Mouse (Mus musculus): Measurements from ENCODE around the gene Ttll7. TPM values are rescaled to one million over a fixed set of nuclear protein-coding genes. Genes with fewer than 3 reads are reported as not detected.

Gene Ttll7
- 8.9 and 11.4 TPM in 2 replicates for polyA plus RNA-seq (2015; fragmentation: Nextera tagmentation; extraction: Ambion mirVana)

DNA sequence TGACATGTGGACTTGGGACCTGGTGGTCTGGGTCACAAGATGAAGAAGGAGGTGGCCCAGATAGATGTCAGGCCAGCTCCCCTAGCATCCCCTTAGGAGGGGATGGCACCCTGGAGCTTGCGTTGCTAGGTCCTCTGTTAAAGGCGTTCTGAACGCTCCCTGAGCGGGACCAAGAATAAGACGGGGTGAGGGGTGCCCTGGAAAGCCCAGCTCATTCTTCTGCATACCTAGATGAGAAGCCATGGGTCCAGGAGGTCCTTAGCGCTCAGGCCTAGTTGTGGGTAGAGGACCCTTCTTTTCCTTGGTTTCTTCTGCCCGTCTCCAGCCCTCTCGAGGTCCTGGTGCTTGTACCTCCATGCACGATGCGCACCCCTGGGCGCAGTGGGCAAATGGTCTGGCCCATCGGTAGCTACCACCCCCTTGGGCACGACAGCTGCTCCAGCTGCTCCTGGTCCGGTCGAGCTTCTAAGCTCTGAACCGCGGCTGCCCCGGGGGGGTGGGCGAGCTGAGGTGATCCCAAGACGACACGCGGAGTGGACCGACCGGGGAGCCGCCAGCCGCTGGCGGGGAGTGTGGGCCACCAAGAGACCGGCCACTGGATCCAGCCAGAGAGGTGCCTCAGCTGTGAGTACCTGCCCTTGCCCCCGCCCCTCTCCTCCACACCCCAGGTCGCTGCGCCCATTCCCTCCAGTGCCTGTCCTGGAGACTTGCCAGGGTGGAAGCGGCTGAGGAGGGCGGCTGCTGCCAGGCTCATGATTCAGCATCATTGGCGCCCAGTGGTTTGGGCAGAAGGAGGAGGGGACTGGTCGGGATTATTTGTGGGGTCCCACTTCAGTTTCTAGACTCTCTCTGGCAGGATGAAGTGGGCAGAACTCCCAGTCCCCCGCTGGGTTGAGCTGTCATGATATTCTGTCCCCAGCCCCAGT, at the start of gene Ttll7:
Ttll7 (plus strand) TSS at position 402 of the 926 bp plus-strand sequence.
- WGBS = 2% methylated on average over 36 of the region's 36 CpGs
- Histone ChIP-seq H3K27ac (replicated peaks) (peak within 1 kb of the TSS; percentile 86), H3K9ac (replicated peaks) (peak within 1 kb of the TSS; percentile 76), H3K36me3 (no peaks in the 10 kb centered on the region), H3K27me3 (replicated peaks) (no peaks in the 10 kb centered on the region), H3K4me2 (peak within 1 kb of the TSS; percentile 73), H3K4me3 (replicated peaks) (peak within 1 kb of the TSS; percentile 81), H3K9me3 (replicated peaks) (no peaks in the 10 kb centered on the region), H3K4me1 (peaks cover 27% of the 10 kb centered on the region)
- ATAC-seq (ENCODE audit: low FRiP score) = peak; percentile 97

DNA sequence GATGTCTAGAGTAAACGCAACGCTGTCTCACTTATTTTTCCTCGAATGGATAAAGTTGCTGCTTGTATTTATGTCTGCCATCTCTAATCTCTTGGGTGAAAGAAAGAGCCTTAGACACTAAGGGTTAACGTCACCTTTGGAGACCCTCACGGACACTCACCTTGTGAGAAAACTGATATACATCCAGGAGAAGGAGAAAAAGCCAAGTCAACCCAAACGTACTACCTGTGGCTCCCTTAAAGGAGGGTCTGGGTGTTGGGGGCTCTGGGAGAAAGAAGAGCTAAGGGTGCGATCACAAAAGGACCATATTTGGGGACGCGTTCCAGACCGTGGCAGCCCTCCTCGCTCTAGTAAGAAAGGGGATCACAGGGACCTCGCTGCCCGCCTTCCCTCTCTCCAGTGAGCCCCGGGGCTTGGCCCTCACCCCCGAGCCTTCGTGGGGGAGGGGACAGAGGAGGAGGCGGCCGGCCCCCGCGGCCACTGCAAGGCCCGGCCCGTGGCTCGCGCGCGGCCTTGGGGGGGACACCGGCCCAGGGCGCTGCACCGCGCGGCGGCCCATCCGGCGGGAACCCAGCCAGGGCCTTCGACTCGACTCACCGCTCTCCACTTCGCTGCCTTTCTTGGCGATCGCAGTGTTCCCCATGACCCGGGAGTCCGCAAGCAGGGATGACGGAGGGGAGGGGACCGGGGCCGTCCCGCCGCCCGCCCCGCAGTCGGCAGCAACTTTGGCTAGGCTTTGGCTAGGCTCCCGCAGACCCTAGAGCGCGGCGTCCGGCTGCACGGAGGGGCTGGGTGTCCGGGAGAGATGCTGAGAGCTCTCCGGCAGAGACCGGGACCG, 39.9 kb upstream of the Ttll7 start:
- H3K27me3 ChIP-seq (replicated peaks) = no peaks in the 10 kb centered on the region
- under 1% methylated on average over 58 of the region's 60 CpGs for WGBS
- H3K4me1 ChIP-seq = peaks cover 27% of the 10 kb centered on the region
- no peaks in the 10 kb centered on the region for H3K36me3 ChIP-seq
- H3K4me3 ChIP-seq (replicated peaks) = peak overlapping the region; percentile 95
- H3K4me2 ChIP-seq = peak overlapping the region; percentile 84
- peak overlapping the region; percentile 99 for H3K27ac ChIP-seq (replicated peaks)
- H3K9ac ChIP-seq (replicated peaks) = peak overlapping the region; percentile 96
- H3K9me3 ChIP-seq (replicated peaks) = no peaks in the 10 kb centered on the region
- ATAC-seq (ENCODE audit: low FRiP score) = peak; percentile 76

DNA sequence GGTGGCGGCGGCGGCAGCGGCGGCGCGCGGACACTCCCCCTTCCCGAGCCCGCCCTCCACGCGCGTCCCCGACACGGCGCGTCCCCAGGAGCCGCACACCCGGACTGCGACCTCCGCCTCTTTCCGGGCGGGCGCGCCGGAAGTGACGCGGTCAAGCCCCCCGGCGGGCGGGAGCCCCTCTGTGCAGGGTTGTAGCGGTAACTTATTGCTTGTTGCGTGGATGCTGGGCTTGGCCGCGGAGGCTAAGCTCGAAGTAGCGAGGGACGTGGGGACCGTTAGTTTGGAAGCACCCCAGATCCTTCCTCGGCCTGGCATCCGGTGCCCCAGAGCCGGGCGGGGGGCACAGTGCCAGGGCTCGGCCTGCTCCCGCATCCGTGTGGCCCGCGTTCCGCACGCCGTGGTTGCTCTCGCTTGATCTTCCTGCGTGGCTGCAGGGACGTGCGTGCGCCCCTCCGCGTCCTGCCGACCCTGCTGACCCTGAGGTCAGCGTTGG, 39.2 kb upstream of the Ttll7 start, which contains the start of gene Prkacb:
Prkacb (minus strand) TSS at position 90 of the 493 bp plus-strand sequence.
- Histone ChIP-seq H3K4me1 (peaks cover 27% of the 10 kb centered on the region), H3K36me3 (no peaks in the 10 kb centered on the region), H3K9ac (replicated peaks) (peak within 1 kb of the TSS; percentile 96), H3K4me2 (peak within 1 kb of the TSS; percentile 84), H3K27ac (replicated peaks) (peak within 1 kb of the TSS; percentile 99), H3K9me3 (replicated peaks) (no peaks in the 10 kb centered on the region), H3K27me3 (replicated peaks) (no peaks in the 10 kb centered on the region), H3K4me3 (replicated peaks) (peak within 1 kb of the TSS; percentile 95)
- under 1% methylated on average over 47 of the region's 60 CpGs for WGBS
- ATAC-seq (ENCODE audit: low FRiP score) = peak; percentile 98

DNA sequence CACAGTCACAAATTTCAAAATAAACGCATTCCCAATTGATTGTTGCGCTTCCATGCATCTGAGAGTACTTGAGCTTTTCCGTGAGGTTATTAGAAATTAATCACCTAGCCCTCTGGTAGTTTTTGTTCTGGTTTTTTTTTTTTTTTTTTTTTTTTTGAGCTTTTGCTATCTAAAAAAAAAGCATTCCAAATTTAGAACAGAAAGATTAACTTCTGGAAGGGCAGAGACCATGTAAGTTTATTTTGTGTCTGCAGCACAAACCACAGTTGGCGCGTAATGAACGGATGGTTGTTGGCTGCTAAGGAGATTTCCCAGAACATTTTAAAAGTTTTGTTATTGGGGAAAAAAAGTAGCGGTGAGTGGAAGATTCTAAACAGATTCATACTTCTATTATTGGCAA, 38.5 kb upstream of the Ttll7 start:
- Histone ChIP-seq H3K27me3 (replicated peaks) (no peaks in the 10 kb centered on the region), H3K4me2 (peak overlapping the region; percentile 84), H3K4me1 (peaks cover 27% of the 10 kb centered on the region), H3K9me3 (replicated peaks) (no peaks in the 10 kb centered on the region), H3K9ac (replicated peaks) (peak overlapping the region; percentile 96), H3K27ac (replicated peaks) (peak overlapping the region; percentile 99), H3K4me3 (replicated peaks) (peak overlapping the region; percentile 95), H3K36me3 (no peaks in the 10 kb centered on the region)
- no peak for ATAC-seq (ENCODE audit: low FRiP score)
- 61% methylated on average over 7 of the region's 7 CpGs for WGBS

DNA sequence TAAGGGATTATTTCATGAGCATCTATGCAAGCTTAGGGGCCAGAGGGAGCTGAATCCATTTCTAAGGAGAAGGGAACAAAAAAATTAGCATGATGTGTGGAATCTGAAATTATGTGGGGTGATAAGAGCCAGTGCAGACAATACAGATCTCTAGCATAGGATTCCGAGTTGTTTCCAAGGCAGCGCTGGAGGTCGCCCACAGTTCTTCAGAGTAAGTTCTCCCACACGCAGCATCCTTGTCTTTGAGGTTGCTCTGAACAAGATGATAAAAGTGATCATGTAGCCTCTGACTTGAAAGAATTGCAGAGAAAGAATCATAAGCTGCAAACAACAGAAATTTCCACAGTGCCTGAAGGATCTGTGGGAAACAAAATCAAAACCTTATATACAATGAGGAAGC, 31.4 kb upstream of the Ttll7 start:
- Histone ChIP-seq H3K27ac (replicated peaks) (no peak overlapping the region), H3K27me3 (replicated peaks) (peaks cover 3% of the 10 kb centered on the region; the same call in 1 of the 2 replicates), H3K36me3 (no peaks in the 10 kb centered on the region), H3K9me3 (replicated peaks) (no peaks in the 10 kb centered on the region), H3K4me1 (no peaks in the 10 kb centered on the region), H3K9ac (replicated peaks) (no peak overlapping the region), H3K4me2 (no peak overlapping the region), H3K4me3 (replicated peaks) (no peak overlapping the region)
- 87% methylated on average over 4 of the region's 4 CpGs for WGBS
- ATAC-seq (ENCODE audit: low FRiP score) = no peak

DNA sequence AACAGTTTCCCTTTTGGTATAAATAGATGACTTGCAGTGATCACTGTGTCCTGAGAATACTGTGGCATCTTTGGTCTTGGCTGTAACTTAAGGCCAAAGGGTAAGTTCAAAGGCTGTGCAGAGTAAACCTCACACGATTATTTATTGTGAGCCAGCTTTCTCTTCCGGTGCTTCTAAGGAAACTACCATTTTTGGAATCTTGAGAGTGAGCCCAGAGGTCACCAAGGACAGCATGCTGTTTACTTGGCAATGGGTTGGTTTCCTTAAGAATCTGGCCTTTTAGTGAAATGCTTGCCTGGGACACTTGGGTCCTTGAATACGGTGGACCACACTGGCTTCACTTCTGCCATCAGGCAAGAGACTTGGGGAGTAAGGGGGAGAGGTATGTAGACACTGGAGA, 9.4 kb upstream of the Ttll7 start:
- Histone ChIP-seq H3K9ac (replicated peaks) (no peak overlapping the region), H3K4me2 (no peak overlapping the region), H3K27me3 (replicated peaks) (no peaks in the 10 kb centered on the region), H3K36me3 (no peaks in the 10 kb centered on the region), H3K4me3 (replicated peaks) (no peak overlapping the region), H3K9me3 (replicated peaks) (no peaks in the 10 kb centered on the region), H3K4me1 (no peaks in the 10 kb centered on the region), H3K27ac (replicated peaks) (no peak overlapping the region)
- WGBS = 79% methylated on average over 3 of the region's 3 CpGs
- no peak for ATAC-seq (ENCODE audit: low FRiP score)

DNA sequence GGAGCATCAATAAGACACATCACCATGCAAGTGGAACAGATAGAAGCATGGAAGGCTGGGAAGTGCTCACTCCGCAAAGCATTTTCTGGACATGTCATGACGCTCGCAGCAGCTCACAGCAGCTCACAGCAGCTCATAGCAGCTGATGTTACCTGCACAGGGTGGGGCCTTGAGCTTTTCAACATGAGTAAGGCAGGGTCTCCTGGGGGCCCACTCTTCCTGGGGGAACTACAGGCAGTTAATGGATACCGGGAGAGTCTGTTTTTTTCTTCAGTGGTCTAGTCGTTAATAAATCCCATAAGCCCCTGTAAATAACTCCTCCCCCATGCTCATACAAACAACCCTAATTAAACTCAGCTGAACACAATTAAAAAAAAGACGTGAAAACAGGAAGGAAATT, 8.7 kb upstream of the Ttll7 start:
- H3K27me3 ChIP-seq (replicated peaks) = no peaks in the 10 kb centered on the region
- no peak overlapping the region for H3K27ac ChIP-seq (replicated peaks)
- H3K9ac ChIP-seq (replicated peaks) = no peak overlapping the region
- no peak overlapping the region for H3K4me2 ChIP-seq
- WGBS = 54% methylated on average over 6 of the region's 6 CpGs
- no peaks in the 10 kb centered on the region for H3K4me1 ChIP-seq
- H3K4me3 ChIP-seq (replicated peaks) = no peak overlapping the region
- no peak for ATAC-seq (ENCODE audit: low FRiP score)
- no peaks in the 10 kb centered on the region for H3K36me3 ChIP-seq
- no peaks in the 10 kb centered on the region for H3K9me3 ChIP-seq (replicated peaks)

DNA sequence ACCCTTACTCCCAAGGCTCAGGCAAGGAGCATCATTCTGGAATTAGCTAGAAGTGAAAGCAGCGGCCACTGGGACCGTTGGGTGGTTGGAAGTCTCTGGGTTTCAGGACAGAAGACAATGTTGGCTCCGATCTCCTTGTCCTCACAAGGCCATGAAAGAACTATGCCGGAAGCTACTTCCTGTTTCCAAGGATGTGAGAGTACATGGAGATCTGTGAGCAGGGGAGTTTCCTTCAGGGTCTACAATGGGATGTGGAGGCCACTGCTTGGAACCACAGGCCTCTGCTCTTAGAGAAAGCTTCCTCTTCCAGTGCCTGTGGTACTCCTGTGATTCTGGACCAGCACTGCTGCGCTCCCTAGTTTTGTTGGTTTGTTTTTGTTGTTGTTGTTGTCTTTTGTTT, 5.9 kb upstream of the Ttll7 start:
- 91% methylated on average over 5 of the region's 5 CpGs for WGBS
- no peak for ATAC-seq (ENCODE audit: low FRiP score)
- H3K9ac ChIP-seq (replicated peaks) = no peak overlapping the region
- no peak overlapping the region for H3K27ac ChIP-seq (replicated peaks)
- no peak overlapping the region for H3K4me3 ChIP-seq (replicated peaks)
- no peak overlapping the region for H3K4me2 ChIP-seq
- no peaks in the 10 kb centered on the region for H3K9me3 ChIP-seq (replicated peaks)
- H3K36me3 ChIP-seq = no peaks in the 10 kb centered on the region
- no peaks in the 10 kb centered on the region for H3K27me3 ChIP-seq (replicated peaks)
- H3K4me1 ChIP-seq = no peaks in the 10 kb centered on the region

DNA sequence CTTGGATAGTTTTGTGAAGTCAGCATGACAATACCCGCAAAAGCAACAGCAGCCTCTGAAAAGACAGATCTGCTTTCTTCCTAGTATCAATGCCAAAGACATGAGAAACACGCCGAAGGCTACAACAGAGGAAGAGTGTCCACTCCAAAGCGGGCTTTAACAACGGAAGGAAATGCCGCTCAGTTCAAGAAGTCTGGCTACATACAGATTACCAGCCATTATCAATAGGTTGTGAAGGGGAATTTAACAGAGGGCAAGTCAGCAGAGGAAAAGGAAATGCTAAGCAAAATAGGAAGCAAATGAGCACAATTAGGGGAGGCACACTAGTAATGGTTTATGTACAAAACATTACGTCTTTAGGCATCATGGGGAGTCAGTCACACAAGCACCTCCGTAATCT, 4.1 kb upstream of the Ttll7 start:
- WGBS = 85% methylated on average over 8 of the region's 8 CpGs
- H3K9ac ChIP-seq (replicated peaks) = no peak overlapping the region
- no peaks in the 10 kb centered on the region for H3K36me3 ChIP-seq

DNA sequence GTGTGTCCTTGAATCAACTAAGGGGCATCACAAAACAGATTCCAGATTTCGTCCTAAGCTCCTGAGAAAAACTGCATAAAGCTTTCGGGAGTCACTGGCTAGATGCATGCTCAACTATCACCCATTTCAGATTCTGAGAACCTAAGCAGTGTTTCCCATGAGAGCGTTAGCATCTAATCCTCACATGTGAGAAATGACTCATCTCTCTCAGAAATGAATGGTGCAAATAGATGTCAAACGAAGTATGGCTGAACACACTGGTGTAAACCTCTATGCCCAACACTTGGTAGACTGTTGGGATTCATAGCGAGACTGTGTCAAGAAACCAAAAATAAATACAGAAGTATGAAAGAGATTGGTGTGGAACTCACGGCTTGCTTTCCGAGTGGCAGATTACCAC, 2.8 kb upstream of the Ttll7 start:
- H3K9me3 ChIP-seq (replicated peaks) = no peaks in the 10 kb centered on the region
- 93% methylated on average over 7 of the region's 7 CpGs for WGBS
- H3K4me3 ChIP-seq (replicated peaks) = no peak overlapping the region
- H3K4me1 ChIP-seq = peaks cover 22% of the 10 kb centered on the region
- no peaks in the 10 kb centered on the region for H3K27me3 ChIP-seq (replicated peaks)
- no peak overlapping the region for H3K9ac ChIP-seq (replicated peaks)
- no peak overlapping the region for H3K4me2 ChIP-seq
- ATAC-seq (ENCODE audit: low FRiP score) = no peak
- H3K36me3 ChIP-seq = no peaks in the 10 kb centered on the region
- no peak overlapping the region for H3K27ac ChIP-seq (replicated peaks)

More for the DNA sequence above, 4.1 kb upstream of the Ttll7 start:
- Histone ChIP-seq H3K4me1 (peaks cover 10% of the 10 kb centered on the region), H3K4me3 (replicated peaks) (no peak overlapping the region), H3K9me3 (replicated peaks) (no peaks in the 10 kb centered on the region), H3K4me2 (no peak overlapping the region), H3K27me3 (replicated peaks) (no peaks in the 10 kb centered on the region), H3K27ac (replicated peaks) (no peak overlapping the region)
- no peak for ATAC-seq (ENCODE audit: low FRiP score)

DNA sequence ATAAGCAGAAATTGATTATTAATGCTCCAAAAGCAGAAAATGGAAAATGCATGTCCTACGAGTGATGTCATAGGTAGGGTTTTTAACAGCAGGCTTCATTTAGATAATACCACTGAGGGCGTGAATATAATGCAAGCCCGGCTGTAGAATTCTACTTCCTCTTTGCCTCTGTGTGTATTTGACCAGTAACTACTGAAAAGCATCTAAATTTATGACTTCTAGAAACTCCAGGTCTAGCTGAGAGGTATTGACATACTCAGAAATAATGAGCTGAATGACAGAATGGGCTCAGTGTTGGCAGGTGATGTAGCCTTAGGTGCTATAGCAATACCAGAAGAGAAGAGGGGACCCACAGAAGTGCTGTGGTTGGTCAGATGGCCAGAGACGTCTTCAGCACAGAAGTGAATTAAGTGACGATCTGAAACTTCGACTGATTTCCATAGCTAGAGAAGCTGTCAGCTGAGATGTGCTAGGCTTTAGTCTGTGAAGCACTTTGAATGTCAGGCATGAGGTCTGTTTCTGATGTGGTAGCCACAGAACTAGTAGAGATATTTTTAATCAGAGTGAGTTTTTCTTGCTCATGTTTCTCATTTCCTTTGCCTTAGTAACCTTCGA, 2.4 kb downstream of the Ttll7 start:
- Histone ChIP-seq H3K4me2 (peak overlapping the region; percentile 73), H3K9ac (replicated peaks) (0 out of 2 replicates have a peak overlapping the region, but pooled peaks have one; percentile 7), H3K4me3 (replicated peaks) (no peak overlapping the region), H3K27me3 (replicated peaks) (no peaks in the 10 kb centered on the region), H3K9me3 (replicated peaks) (no peaks in the 10 kb centered on the region), H3K27ac (replicated peaks) (no peak overlapping the region), H3K4me1 (peaks cover 27% of the 10 kb centered on the region), H3K36me3 (no peaks in the 10 kb centered on the region)
- WGBS = 79% methylated on average over 7 of the region's 7 CpGs
- ATAC-seq (ENCODE audit: low FRiP score) = no peak

Data from neural tube, embryonic 15.5 days (tissue).